Comparison of ENCODE assay signal across 19 mouse cellular contexts in the genomic region with DNA sequence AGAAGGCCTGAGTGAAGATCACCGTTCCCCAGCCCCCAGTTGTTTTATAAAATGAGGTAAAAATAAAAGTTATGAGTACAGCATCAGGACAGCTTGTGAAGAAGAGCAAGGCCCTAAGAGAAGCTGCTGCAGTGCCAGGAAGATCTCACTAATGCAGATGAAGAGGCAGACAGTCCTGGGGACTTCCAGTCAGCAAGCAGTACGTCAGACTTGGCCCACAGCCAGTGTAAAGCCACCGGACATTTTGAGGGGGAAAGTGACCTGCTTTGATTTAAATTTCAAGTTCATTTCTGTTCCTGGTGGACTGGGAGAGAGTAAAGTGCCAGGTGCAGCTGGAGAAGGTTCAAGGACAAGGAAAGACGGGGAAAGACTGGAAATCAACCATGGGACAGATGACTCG. TPM values are rescaled to one million over a fixed set of nuclear protein-coding genes. Genes with fewer than 3 reads are reported as not detected.
DNase-seq lines count a peak whose midpoint lies in the region; ATAC-seq and TF ChIP-seq lines count a peak whose summit lies in the region.
"Had no signal": no experiment of that assay in that cellular context is flagged by ENCODE, and none has a peak within 500 bp of the region (broad histone marks: within the 10 kb centered on the region; RNA-seq: fewer than 3 reads in every experiment).

No protein-coding gene starts in this region.

- peak overlapping the region; percentile 21; the same call in 1 of the 2 replicates for H3K4me2 ChIP-seq in hindbrain, postnatal 0 days (ENCODE audit: low read depth, low read length)
- H3K4me2 ChIP-seq in hindbrain, embryonic 16.5 days (ENCODE audit: low read length) = no peak overlapping the region
- H3K4me2 ChIP-seq: forebrain, embryonic 13.5 days; hindbrain, embryonic 15.5 days; kidney, embryonic 15.5 days; liver, embryonic 15.5 days had no signal

- H3K36me3 ChIP-seq in hindbrain, postnatal 0 days (ENCODE audit: insufficient read depth, low read length) = 0 out of 2 replicates have a peak, but pooled peaks cover 4% of the 10 kb centered on the region
- H3K36me3 ChIP-seq in hindbrain, embryonic 16.5 days (ENCODE audit: control insufficient read depth, insufficient read depth, low read length) = peaks cover 9% of the 10 kb centered on the region; the same call in 1 of the 2 replicates

- no peaks in the 10 kb centered on the region for H3K9me3 ChIP-seq in hindbrain, postnatal 0 days (ENCODE audit: low read length)
- 0 out of 2 replicates have a peak, but pooled peaks cover 3% of the 10 kb centered on the region for H3K9me3 ChIP-seq in hindbrain, embryonic 16.5 days (ENCODE audit: control insufficient read depth, low read length)
- H3K9me3 ChIP-seq: forebrain, embryonic 13.5 days; hindbrain, embryonic 15.5 days; kidney, embryonic 15.5 days; liver, embryonic 15.5 days had no signal

- peak; percentile 48; the same call in 1 of the 2 replicates for ATAC-seq in hindbrain, postnatal 0 days
- no peak for ATAC-seq in hindbrain, embryonic 16.5 days
- ATAC-seq in inflammation-experienced regulatory T-cells, adult 6 months = no peak
- ATAC-seq: forebrain, embryonic 13.5 days had no signal

- no peaks in the 10 kb centered on the region for H3K27me3 ChIP-seq in hindbrain, postnatal 0 days (ENCODE audit: insufficient read depth, low read length)
- no peaks in the 10 kb centered on the region for H3K27me3 ChIP-seq in hindbrain, embryonic 16.5 days (replicated peaks; ENCODE audit: control insufficient read depth, insufficient read depth, low read length)
- H3K27me3 ChIP-seq: forebrain, embryonic 13.5 days; hindbrain, embryonic 15.5 days; kidney, embryonic 15.5 days; liver, embryonic 15.5 days had no signal

- H3K4me1 ChIP-seq in hindbrain, postnatal 0 days (ENCODE audit: insufficient read depth, low read length) = peaks cover 4% of the 10 kb centered on the region; the same call in 1 of the 2 replicates
- peaks cover 2% of the 10 kb centered on the region; the same call in 1 of the 2 replicates for H3K4me1 ChIP-seq in hindbrain, embryonic 16.5 days (ENCODE audit: control insufficient read depth, insufficient read depth, low read depth, low read length)

- DNase-seq in adrenal gland, postnatal 25 days = peak; percentile 28
- DNase-seq in adrenal gland, postnatal 4 days (ENCODE audit: low spot score in 2 of 2) = no peak
- peak; percentile 57 for DNase-seq in hindbrain, postnatal 0 days (ENCODE audit: low spot score)
- DNase-seq in lung, postnatal 14 days = peak; percentile 36
- DNase-seq in lung, postnatal 4 days = no peak
- peak; percentile 61 for DNase-seq in MN1 (ENCODE audit: low spot score)
- DNase-seq: B cell, adult 2 months; cerebellum, adult 8-10 months; gastrocnemius, adult 2 months; heart, adult 11 months; layer of hippocampus, postnatal 36 days had no signal

- no peak overlapping the region for H3K9ac ChIP-seq in hindbrain, postnatal 0 days (replicated peaks; ENCODE audit: low read length)
- no peak overlapping the region for H3K9ac ChIP-seq in hindbrain, embryonic 16.5 days (ENCODE audit: low read depth, low read length)
- H3K9ac ChIP-seq: forebrain, embryonic 13.5 days; hindbrain, embryonic 15.5 days; kidney, embryonic 15.5 days; liver, embryonic 15.5 days had no signal

- no peak overlapping the region for H3K27ac ChIP-seq in hindbrain, postnatal 0 days
- H3K27ac ChIP-seq in hindbrain, embryonic 16.5 days (ENCODE audit: low read depth, low read length) = no peak overlapping the region
- H3K27ac ChIP-seq: forebrain, embryonic 13.5 days; gastrocnemius, adult 2 months; hindbrain, embryonic 15.5 days; kidney, embryonic 15.5 days; liver, embryonic 15.5 days had no signal

- H3K4me3 ChIP-seq in hindbrain, postnatal 0 days (ENCODE audit: low read length) = no peak overlapping the region
- no peak overlapping the region for H3K4me3 ChIP-seq in hindbrain, embryonic 16.5 days (ENCODE audit: low read length)
- H3K4me3 ChIP-seq: forebrain, embryonic 13.5 days; gastrocnemius, adult 2 months; hindbrain, embryonic 15.5 days; kidney, embryonic 15.5 days; liver, embryonic 15.5 days had no signal

- WGBS in hindbrain, postnatal 0 days = 47% methylated on average over 5 of the region's 5 CpGs
- 65% methylated on average over 5 of the region's 5 CpGs for WGBS in hindbrain, embryonic 16.5 days

- no peak for TF ChIP-seq CTCF in hindbrain, postnatal 0 days (IDR thresholded peaks at IDR 0.05; ENCODE audit: low read depth)

RNA-seq across cellular contexts. Expression of gene Phxr2, which starts 10.2 kb away (rescaled TPM):
- total RNA-seq in adrenal gland, postnatal 25 days (2021) = not detected in 2 replicates
- not detected for total RNA-seq in adrenal gland, postnatal 4 days (2021)
- not detected in 2 replicates for total RNA-seq in hindbrain, postnatal 0 days (2014; rRNA removed)
- not detected in 2 replicates for polyA plus RNA-seq in hindbrain, postnatal 0 days (2015; fragmentation: Nextera tagmentation; extraction: Ambion mirVana)
- polyA plus RNA-seq in hindbrain, embryonic 16.5 days (2015; fragmentation: Nextera tagmentation; extraction: Ambion mirVana) = 0.14 TPM in 1 of 2 replicates, not detected in the other
- polyA plus RNA-seq in inflammation-experienced regulatory T-cells, adult 6 months (2017; shearing (Covaris generic)) = not detected
- total RNA-seq: gastrocnemius, adult 2 months; layer of hippocampus, postnatal 36 days had no signal
- polyA plus RNA-seq: forebrain, embryonic 13.5 days; heart, postnatal 0 days; hindbrain, embryonic 15.5 days; kidney, embryonic 15.5 days; limb, embryonic 11.5 days; liver, embryonic 15.5 days had no signal

RNA-seq across cellular contexts. Expression of gene Galnt4, which starts 28.4 kb away (rescaled TPM):
- total RNA-seq in adrenal gland, postnatal 25 days (2021) = 7.4 and 9.2 TPM in 2 replicates
- total RNA-seq in adrenal gland, postnatal 4 days (2021) = 10 to 100 TPM; 10.4 to 11.0 TPM
- 5.1 and 5.2 TPM in 2 replicates for total RNA-seq in hindbrain, postnatal 0 days (2014; rRNA removed)
- polyA plus RNA-seq in hindbrain, postnatal 0 days (2015; fragmentation: Nextera tagmentation; extraction: Ambion mirVana) = 3.3 and 3.4 TPM in 2 replicates
- 2.9 and 3.3 TPM in 2 replicates for polyA plus RNA-seq in hindbrain, embryonic 16.5 days (2015; fragmentation: Nextera tagmentation; extraction: Ambion mirVana)
- polyA plus RNA-seq in inflammation-experienced regulatory T-cells, adult 6 months (2017; shearing (Covaris generic)) = 1 to 10 TPM; 2.6 to 3.4 (median 3.4) TPM

RNA-seq across cellular contexts. Expression of gene Poc1b, which starts 29.5 kb away (rescaled TPM):
- total RNA-seq in adrenal gland, postnatal 25 days (2021) = 16.2 and 18.2 TPM in 2 replicates
- total RNA-seq in adrenal gland, postnatal 4 days (2021) = 10 to 100 TPM; 15.1 to 16.4 TPM
- 10.1 and 13.8 TPM in 2 replicates for total RNA-seq in hindbrain, postnatal 0 days (2014; rRNA removed)
- 9.7 and 11.0 TPM in 2 replicates for polyA plus RNA-seq in hindbrain, postnatal 0 days (2015; fragmentation: Nextera tagmentation; extraction: Ambion mirVana)
- polyA plus RNA-seq in hindbrain, embryonic 16.5 days (2015; fragmentation: Nextera tagmentation; extraction: Ambion mirVana) = 9.1 and 13.3 TPM in 2 replicates
- polyA plus RNA-seq in inflammation-experienced regulatory T-cells, adult 6 months (2017; shearing (Covaris generic)) = 10 to 100 TPM in 1 of 3 experiments, 1 to 10 TPM in 2; 6.8 to 10.9 (median 7.9) TPM

Comparison
In these comparisons a context has a peak if more than half of its experiments do, and no peak if none do; other contexts are left out.
1. DNase-seq: peak in adrenal gland, postnatal 25 days (single experiment), hindbrain, postnatal 0 days (single experiment), lung, postnatal 14 days (single experiment) and MN1 (single experiment); none in adrenal gland, postnatal 4 days (0 of 2) and lung, postnatal 4 days (0 of 2).